Comparison of ENCODE assay signal across 9 mouse cellular contexts in genomic region chr12:12316956-12317355, GRCm38 (mm10). TPM values are rescaled to one million over a fixed set of nuclear protein-coding genes. Genes with fewer than 3 reads are reported as not detected.
A peak's percentile ranks its signal among the peaks of the same experiment; 100 is the strongest.
DNase-seq lines count a peak whose midpoint lies in the region; ATAC-seq lines count a peak whose summit lies in the region.
"Had no signal": no experiment of that assay in that cellular context is flagged by ENCODE, and none has a peak within 500 bp of the region (broad histone marks: within the 10 kb centered on the region; RNA-seq: fewer than 3 reads in every experiment).

No protein-coding gene starts in this region.

- H3K36me3 ChIP-seq in embryonic facial prominence, embryonic 14.5 days (ENCODE audit: control insufficient read depth, insufficient read depth, low read length): no peaks in the 10 kb centered on the region
- no peaks in the 10 kb centered on the region for H3K36me3 ChIP-seq in embryonic facial prominence, embryonic 10.5 days (replicated peaks)
- H3K36me3 ChIP-seq: limb, embryonic 12.5 days had no signal

- H3K4me3 ChIP-seq in embryonic facial prominence, embryonic 14.5 days (ENCODE audit: low read depth, low read length): no peak overlapping the region
- H3K4me3 ChIP-seq in embryonic facial prominence, embryonic 10.5 days: no peak overlapping the region
- H3K4me3 ChIP-seq: limb, embryonic 12.5 days had no signal

- no peaks in the 10 kb centered on the region; the same call in 1 of the 2 replicates for H3K4me1 ChIP-seq in embryonic facial prominence, embryonic 14.5 days (ENCODE audit: control insufficient read depth, insufficient read depth, low read length)
- H3K4me1 ChIP-seq in embryonic facial prominence, embryonic 10.5 days: peaks cover 12% of the 10 kb centered on the region

- ATAC-seq in embryonic facial prominence, embryonic 14.5 days (ENCODE audit: low read depth): no peak
- no peak for ATAC-seq in erythroblast, adult 5-6 weeks (replicated peaks; ENCODE audit: low FRiP score, poor library complexity, severe bottlenecking)

- H3K9ac ChIP-seq in embryonic facial prominence, embryonic 14.5 days (ENCODE audit: low read depth, low read length): no peak overlapping the region
- H3K9ac ChIP-seq: limb, embryonic 12.5 days had no signal

- no peak overlapping the region for H3K4me2 ChIP-seq in embryonic facial prominence, embryonic 14.5 days (ENCODE audit: low read depth, low read length)
- H3K4me2 ChIP-seq: limb, embryonic 12.5 days had no signal

- no peak overlapping the region for H3K27ac ChIP-seq in embryonic facial prominence, embryonic 14.5 days (replicated peaks; ENCODE audit: low read depth, low read length)
- no peak overlapping the region for H3K27ac ChIP-seq in embryonic facial prominence, embryonic 10.5 days (replicated peaks)
- H3K27ac ChIP-seq: limb, embryonic 12.5 days had no signal

- peak; percentile 19 for DNase-seq in embryonic facial prominence, embryonic 14.5 days (ENCODE audit: low spot score)
- DNase-seq in embryonic facial prominence, embryonic 10.5 days (ENCODE audit: low spot score): no peak
- peak; percentile 13 for DNase-seq in MN1 (ENCODE audit: low spot score)
- peak; percentile 46 to 55 for DNase-seq in heart, adult 9 months (ENCODE audit: low spot score in 2 of 2)
- peak; percentile 43 to 62 for DNase-seq in kidney, postnatal 25 days
- DNase-seq in ovary, postnatal 36 days (ENCODE audit: low spot score): peak; percentile 30
- no peak for DNase-seq in urinary bladder, postnatal 25 days (ENCODE audit: low spot score)

- H3K9me3 ChIP-seq in embryonic facial prominence, embryonic 14.5 days (ENCODE audit: control insufficient read depth, low read length): no peaks in the 10 kb centered on the region
- H3K9me3 ChIP-seq in embryonic facial prominence, embryonic 10.5 days: no peaks in the 10 kb centered on the region
- H3K9me3 ChIP-seq: limb, embryonic 12.5 days had no signal

- no peaks in the 10 kb centered on the region for H3K27me3 ChIP-seq in embryonic facial prominence, embryonic 14.5 days (replicated peaks; ENCODE audit: control insufficient read depth, insufficient read depth, low read length)
- no peaks in the 10 kb centered on the region for H3K27me3 ChIP-seq in embryonic facial prominence, embryonic 10.5 days (replicated peaks; ENCODE audit: low read depth, poor library complexity, severe bottlenecking)
- H3K27me3 ChIP-seq: limb, embryonic 12.5 days had no signal

- WGBS in embryonic facial prominence, embryonic 14.5 days: 27% methylated on average over 6 of the region's 6 CpGs
- 59% methylated on average over 6 of the region's 6 CpGs for WGBS in embryonic facial prominence, embryonic 10.5 days

RNA-seq across cellular contexts. Expression of gene Fam49a, which starts 55.0 kb away (rescaled TPM):
- 14.4 and 16.0 TPM in 2 replicates for polyA plus RNA-seq in embryonic facial prominence, embryonic 14.5 days (2014; fragmentation: Nextera tagmentation; extraction: Ambion mirVana)
- 6.3 and 6.4 TPM in 2 replicates for polyA plus RNA-seq in embryonic facial prominence, embryonic 10.5 days (2016; fragmentation: Nextera tagmentation; extraction: Ambion mirVana)
- 3.1 TPM in 2 replicates for total RNA-seq in erythroblast, adult 5-6 weeks (2015; ENCODE audit: low replicate concordance)
- total RNA-seq in erythroblast, adult 5-6 weeks (2017; ENCODE audit: low replicate concordance): 1.8 and 8.4 TPM in 2 replicates

Comparison
In these comparisons a context has a peak if more than half of its experiments do, and no peak if none do; other contexts are left out.
1. DNase-seq: peak in embryonic facial prominence, embryonic 14.5 days (single experiment), MN1 (single experiment), heart, adult 9 months (2 of 2), kidney, postnatal 25 days (2 of 2) and ovary, postnatal 36 days (single experiment); none in embryonic facial prominence, embryonic 10.5 days (single experiment) and urinary bladder, postnatal 25 days (single experiment).